Mouse (Mus musculus) stomach, embryonic 14.5 days (tissue): ENCODE data around the gene Bpifb3. TPM values are rescaled to one million over a fixed set of nuclear protein-coding genes. Genes with fewer than 3 reads are reported as not detected.

Experiments
- ATAC-seq: fragments of 200-750 bp; cut with Nextera tagmentation; 2 replicates; pipeline ENCODE4 v1.8.0; 2017; ENCODE audit warnings: low read depth, moderate TSS enrichment; ENCODE audit not compliant: insufficient number of reproducible peaks, insufficient read depth, low FRiP score
- H3K27ac ChIP-seq: fragments of 300-500 bp; sonication (generic); 2 replicates; pipeline ENCODE4 v1.5.1; 2014; ENCODE audit warnings: mild to moderate bottlenecking, low read length, moderate library complexity, mixed read lengths
- H3K27me3 ChIP-seq: fragments of 300-500 bp; sonication (generic); 2 replicates; pipeline ENCODE4 v1.6.1; 2014; ENCODE audit warnings: low read length, control low read depth, mixed read lengths; ENCODE audit not compliant: control insufficient read depth, insufficient read depth
- H3K36me3 ChIP-seq: fragments of 300-500 bp; sonication (generic); 2 replicates; pipeline ENCODE4 v1.6.1; 2014; ENCODE audit warnings: mild to moderate bottlenecking, control low read depth, low read length, moderate library complexity, mixed read lengths; ENCODE audit not compliant: control insufficient read depth, insufficient read depth
- H3K4me1 ChIP-seq: fragments of 300-500 bp; sonication (generic); 2 replicates; pipeline ENCODE4 v1.6.1; 2014; ENCODE audit warnings: low read length, control low read depth, mixed read lengths; ENCODE audit not compliant: control insufficient read depth, insufficient read depth
- H3K4me2 ChIP-seq: fragments of 300-500 bp; sonication (generic); replicated peaks from 2 replicates; pipeline ENCODE4 v1.6.1; 2014; ENCODE audit warnings: low read depth, low read length, control low read depth
- H3K4me3 ChIP-seq: fragments of 300-500 bp; sonication (generic); 2 replicates; pipeline ENCODE4 v1.5.1; 2014; ENCODE audit warnings: low read depth, low read length, control low read depth
- H3K9ac ChIP-seq: fragments of 300-500 bp; sonication (generic); replicated peaks from 2 replicates; pipeline ENCODE4 v1.6.1; 2014; ENCODE audit warnings: low read depth, mild to moderate bottlenecking, control low read depth, low read length, moderate library complexity, mixed read lengths
- H3K9me3 ChIP-seq: fragments of 300-500 bp; sonication (generic); 2 replicates; pipeline ENCODE4 v1.6.1; 2016; ENCODE audit warnings: low read depth, low read length, control low read depth; ENCODE audit not compliant: control insufficient read depth
- WGBS: fragments of 180-500 bp; shearing (Covaris S2); extraction: QIAGEN DNeasy Blood & Tissue Kit; methylation state at CpG from one replicate; pipeline ENCODE4 v1.1.7; 2014; 5-methylcytosine and 5-hydroxymethylcytosine counted together
- polyA plus RNA-seq: library from polyadenylated mRNA; unstranded; fragments of >200 nt; fragmentation: Nextera tagmentation; extraction: Ambion mirVana; gene quantifications from 2 replicates; pipeline ENCODE4 v1.2.1, GENCODE M21; 2014

Bpifb3 gene
- polyA plus RNA-seq, 1 experiment from 2014 or later = not detected

DNA sequence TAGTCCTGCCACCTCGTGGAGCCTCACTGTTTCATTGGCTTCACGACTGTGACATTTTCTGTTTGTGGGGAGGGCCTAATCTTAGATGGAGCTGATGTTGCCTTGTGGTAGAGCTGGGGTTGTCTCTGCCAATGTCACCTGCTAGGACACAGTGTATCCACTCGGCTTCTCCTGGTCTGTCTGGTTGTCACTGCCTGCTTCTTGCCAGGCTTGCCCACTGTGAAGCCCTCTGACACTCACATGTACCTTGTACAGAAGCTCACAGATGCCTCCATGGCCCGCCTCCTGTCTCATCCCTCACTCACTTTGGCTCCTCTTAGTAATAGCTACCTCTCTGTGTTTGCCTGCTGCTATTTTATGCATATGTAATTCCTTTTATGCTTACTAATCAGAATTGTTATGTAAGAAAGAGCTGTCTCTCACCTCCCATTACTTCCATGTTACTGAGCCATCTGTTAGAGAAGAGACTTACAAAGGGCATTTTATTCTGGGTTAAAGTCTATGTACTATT lies 44.8 kb downstream of the Bpifb3 start:
- H3K27ac ChIP-seq = no peak overlapping the region
- ATAC-seq = no peak
- 65% methylated on average over 4 of the region's 4 CpGs for WGBS

DNA sequence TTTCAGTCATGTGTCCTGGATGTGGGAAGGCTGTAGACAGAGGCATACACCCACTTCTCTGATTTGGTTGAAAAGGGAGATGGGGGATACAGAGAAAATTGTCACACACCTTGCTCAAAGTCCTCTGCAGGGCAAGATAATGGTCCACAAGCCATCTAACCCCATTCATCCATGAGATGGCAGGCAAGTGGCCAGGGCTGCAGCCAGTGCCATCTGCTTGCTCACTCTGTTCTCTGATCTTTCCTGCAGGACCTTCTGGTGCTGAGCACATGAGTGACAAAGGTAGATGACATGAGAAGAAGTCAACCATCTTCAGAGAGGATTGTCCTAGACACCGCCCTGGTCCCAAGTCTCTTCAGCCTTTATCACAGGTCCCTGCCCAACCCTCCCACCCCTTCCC lies 45.3 kb downstream of the Bpifb3 start:
- no peak for ATAC-seq
- H3K4me3 ChIP-seq = no peak overlapping the region
- H3K27me3 ChIP-seq = no peaks in the 10 kb centered on the region
- no peak overlapping the region for H3K4me2 ChIP-seq
- H3K36me3 ChIP-seq = no peaks in the 10 kb centered on the region
- WGBS = 92% methylated on average over 1 of the region's 1 CpGs
- H3K9ac ChIP-seq = no peak overlapping the region
- no peak overlapping the region for H3K27ac ChIP-seq
- no peaks in the 10 kb centered on the region for H3K4me1 ChIP-seq
- H3K9me3 ChIP-seq = no peaks in the 10 kb centered on the region

More for the DNA sequence above, 44.8 kb downstream of the Bpifb3 start:
- no peak overlapping the region for H3K4me3 ChIP-seq
- H3K36me3 ChIP-seq = no peaks in the 10 kb centered on the region
- H3K4me1 ChIP-seq = no peaks in the 10 kb centered on the region
- H3K9me3 ChIP-seq = no peaks in the 10 kb centered on the region
- no peak overlapping the region for H3K9ac ChIP-seq
- H3K4me2 ChIP-seq = no peak overlapping the region
- no peaks in the 10 kb centered on the region for H3K27me3 ChIP-seq

DNA sequence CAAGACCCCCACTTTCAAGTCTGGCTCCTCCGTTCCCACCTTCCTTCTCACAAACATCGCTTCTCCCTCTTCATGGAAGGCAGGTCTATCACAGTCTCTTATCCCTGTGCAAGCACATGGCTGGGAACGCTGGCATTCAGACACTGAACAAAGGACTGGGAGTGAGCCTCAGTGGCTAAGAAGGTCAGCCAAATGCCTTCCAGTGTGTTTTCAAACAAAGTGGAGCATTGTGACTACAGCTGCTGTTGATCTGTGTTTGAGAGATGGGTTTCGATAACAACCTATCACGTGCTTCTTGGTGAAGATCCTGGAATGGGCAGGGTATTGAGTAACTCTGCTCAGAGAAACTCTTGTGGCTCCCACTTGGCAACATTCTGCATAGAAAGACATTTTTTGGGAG lies 52.2 kb downstream of the Bpifb3 start:
- no peak overlapping the region for H3K4me3 ChIP-seq
- no peak overlapping the region for H3K9ac ChIP-seq
- no peak for ATAC-seq
- H3K27me3 ChIP-seq = no peaks in the 10 kb centered on the region
- 69% methylated on average over 5 of the region's 5 CpGs for WGBS
- no peaks in the 10 kb centered on the region for H3K36me3 ChIP-seq
- H3K27ac ChIP-seq = no peak overlapping the region
- no peaks in the 10 kb centered on the region for H3K9me3 ChIP-seq
- no peaks in the 10 kb centered on the region for H3K4me1 ChIP-seq
- no peak overlapping the region for H3K4me2 ChIP-seq

DNA sequence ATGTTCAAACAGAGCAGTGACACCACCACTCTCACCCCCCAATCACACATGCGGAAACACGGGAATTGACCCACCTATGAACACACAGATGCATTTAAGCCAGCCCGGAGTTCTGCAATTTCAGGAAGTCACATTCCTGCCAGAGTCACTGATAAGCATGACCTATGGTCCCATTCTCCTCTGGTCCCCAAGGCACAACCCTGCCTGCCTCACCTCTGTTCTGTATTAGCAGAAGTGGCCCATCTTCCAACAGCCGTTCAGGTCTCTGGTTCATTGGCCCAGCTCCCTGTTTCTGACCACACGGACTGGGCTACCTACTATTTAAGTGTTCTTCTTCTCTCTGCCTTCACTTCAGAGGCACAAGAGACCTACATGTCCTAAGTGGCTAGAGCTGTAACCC lies 56.6 kb downstream of the Bpifb3 start, which contains the start of gene Bpifa6:
Gene Bpifa6 (plus strand): TSS at position 364 of the 400 bp plus-strand sequence.
- H3K36me3 ChIP-seq = no peaks in the 10 kb centered on the region
- no peak for ATAC-seq
- WGBS = 56% methylated on average over 5 of the region's 5 CpGs
- no peak within 1 kb of the TSS for H3K4me3 ChIP-seq
- H3K9me3 ChIP-seq = no peaks in the 10 kb centered on the region
- H3K27me3 ChIP-seq = no peaks in the 10 kb centered on the region
- no peak within 1 kb of the TSS for H3K4me2 ChIP-seq
- no peak within 1 kb of the TSS for H3K9ac ChIP-seq
- no peaks in the 10 kb centered on the region for H3K4me1 ChIP-seq
- no peak within 1 kb of the TSS for H3K27ac ChIP-seq

Other genes starting within 250 kb of the Bpifb3 start
- gene Dnmt3c, start 221.6 kb upstream of the Bpifb3 start, polyA plus RNA-seq = 0.16 TPM in 1 of 2 replicates, not detected in the other
- 243 and 263 TPM in 2 replicates for gene Mapre1, start 177.0 kb upstream of the Bpifb3 start, polyA plus RNA-seq
- 0.14 and 0.41 TPM in 2 replicates for gene Efcab8, start 138.3 kb upstream of the Bpifb3 start, polyA plus RNA-seq
- not detected in 2 replicates for gene Sun5, start 47.1 kb upstream of the Bpifb3 start, polyA plus RNA-seq
- gene Bpifb2, start 43.2 kb upstream of the Bpifb3 start, polyA plus RNA-seq = not detected in 2 replicates
- gene Bpifb6, start 17.8 kb upstream of the Bpifb3 start, polyA plus RNA-seq = not detected in 2 replicates
- gene Bpifb4, start 20.0 kb downstream of the Bpifb3 start, polyA plus RNA-seq = not detected in 2 replicates
- gene Bpifa6, start 56.7 kb downstream of the Bpifb3 start, polyA plus RNA-seq = not detected in 2 replicates
- not detected in 2 replicates for gene Bpifa2, start 90.0 kb downstream of the Bpifb3 start, polyA plus RNA-seq
- not detected in 2 replicates for gene Bpifa3, start 212.1 kb downstream of the Bpifb3 start, polyA plus RNA-seq
- gene Bpifa1, start 224.7 kb downstream of the Bpifb3 start, polyA plus RNA-seq = not detected in 2 replicates
- gene Bpifa5, start 244.4 kb downstream of the Bpifb3 start, polyA plus RNA-seq = not detected in 2 replicates